Mouse (Mus musculus) testis, adult 2 months (tissue): ENCODE results near the gene Gdf7. TPM values are rescaled to one million over a fixed set of nuclear protein-coding genes. Genes with fewer than 3 reads are reported as not detected.

ENCODE experiments used
- H3K27ac ChIP-seq: fragments of 200-500 bp; 2 replicates; pipeline ENCODE4 v1.5.1; 2012; ENCODE audit warnings: low read depth, low read length; ENCODE audit not compliant: control insufficient read depth, insufficient read depth
- H3K27me3 ChIP-seq: fragments of 200-500 bp; 2 replicates; pipeline ENCODE4 v1.6.1; 2012; ENCODE audit warnings: mild to moderate bottlenecking, low read length, moderate library complexity; ENCODE audit not compliant: control insufficient read depth, insufficient read depth
- H3K36me3 ChIP-seq: fragments of 200-500 bp; 2 replicates; pipeline ENCODE4 v1.6.1; 2012; ENCODE audit warnings: mild to moderate bottlenecking, low read length; ENCODE audit not compliant: control insufficient read depth, insufficient read depth
- H3K4me1 ChIP-seq: fragments of 200-500 bp; 2 replicates; pipeline ENCODE4 v1.6.1; 2012; ENCODE audit warnings: low read length; ENCODE audit not compliant: control insufficient read depth, insufficient read depth
- H3K4me3 ChIP-seq: fragments of 200-500 bp; 2 replicates; pipeline ENCODE4 v1.5.1; 2012; ENCODE audit warnings: low read depth, mild to moderate bottlenecking, low read length, moderate library complexity, mixed read lengths; ENCODE audit not compliant: control insufficient read depth
- CTCF ChIP-seq: fragments of 200-500 bp; IDR thresholded peaks from 2 replicates; pipeline ENCODE4 v1.5.1; 2012; ENCODE audit warnings: low read depth, mild to moderate bottlenecking, inconsistent platforms, low read length, moderate library complexity; ENCODE audit not compliant: control insufficient read depth, insufficient read depth, insufficient replicate concordance
- POLR2A ChIP-seq: fragments of 200-500 bp; IDR thresholded peaks from 2 replicates; pipeline ENCODE4 v1.6.1; 2012; ENCODE audit warnings: low read depth, mild to moderate bottlenecking, inconsistent platforms, low read length, moderate library complexity; ENCODE audit not compliant: control insufficient read depth
- polyA plus RNA-seq: library from polyadenylated mRNA; depleted of rRNA; stranded (reverse); fragments of >200 nt; gene quantifications from 2 replicates; pipeline ENCODE4 v1.2.3, GENCODE M21; 2012

Gene Gdf7
- polyA plus RNA-seq, 1 experiment, result 0.06 TPM

GRCm38 (mm10) chr12:8296154-8296553, 5.6 kb downstream of the Gdf7 start:
- no peaks in the 10 kb centered on the region for H3K36me3 ChIP-seq
- no peak overlapping the region for H3K4me3 ChIP-seq
- no peak for TF ChIP-seq CTCF
- TF ChIP-seq POLR2A, result no peak
- H3K27ac ChIP-seq, result no peak overlapping the region
- H3K27me3 ChIP-seq, result peaks cover 5% of the 10 kb centered on the region
- H3K4me1 ChIP-seq, result peaks cover 11% of the 10 kb centered on the region

GRCm38 (mm10) chr12:8295307-8295913, 6.3 kb downstream of the Gdf7 start:
- no peak for TF ChIP-seq POLR2A
- no peak for TF ChIP-seq CTCF
- Histone ChIP-seq H3K27me3 (peaks cover 5% of the 10 kb centered on the region), H3K36me3 (no peaks in the 10 kb centered on the region), H3K4me3 (no peak overlapping the region), H3K27ac (no peak overlapping the region), H3K4me1 (peaks cover 11% of the 10 kb centered on the region)

GRCm38 (mm10) chr12:8291157-8291853, 10.4 kb downstream of the Gdf7 start:
- Histone ChIP-seq H3K36me3 (no peaks in the 10 kb centered on the region), H3K27me3 (no peaks in the 10 kb centered on the region), H3K4me1 (no peaks in the 10 kb centered on the region), H3K4me3 (no peak overlapping the region), H3K27ac (no peak overlapping the region)
- TF ChIP-seq CTCF (no peak), POLR2A (no peak)

- TF ChIP-seq CTCF (no peak), POLR2A (no peak)
- Histone ChIP-seq H3K27ac (no peak overlapping the region), H3K36me3 (no peaks in the 10 kb centered on the region), H3K27me3 (no peaks in the 10 kb centered on the region), H3K4me1 (no peaks in the 10 kb centered on the region), H3K4me3 (no peak overlapping the region)
Observed at GRCm38 (mm10) chr12:8289499-8289898, 12.3 kb downstream of the Gdf7 start.

GRCm38 (mm10) chr12:8289099-8289498, 12.7 kb downstream of the Gdf7 start:
- H3K27me3 ChIP-seq, result no peaks in the 10 kb centered on the region
- no peaks in the 10 kb centered on the region for H3K36me3 ChIP-seq
- H3K4me1 ChIP-seq, result no peaks in the 10 kb centered on the region
- no peak overlapping the region for H3K4me3 ChIP-seq
- H3K27ac ChIP-seq, result no peak overlapping the region
- no peak for TF ChIP-seq POLR2A
- no peak for TF ChIP-seq CTCF

- Histone ChIP-seq H3K4me1 (no peaks in the 10 kb centered on the region), H3K4me3 (no peak overlapping the region), H3K36me3 (no peaks in the 10 kb centered on the region), H3K27ac (no peak overlapping the region), H3K27me3 (no peaks in the 10 kb centered on the region)
- TF ChIP-seq CTCF (no peak), POLR2A (no peak)
Observed at GRCm38 (mm10) chr12:8287970-8288369, 13.8 kb downstream of the Gdf7 start.

- TF ChIP-seq CTCF (no peak), POLR2A (no peak)
- Histone ChIP-seq H3K4me1 (no peaks in the 10 kb centered on the region), H3K36me3 (no peaks in the 10 kb centered on the region; the same call in 1 of the 2 replicates), H3K27ac (no peak overlapping the region), H3K4me3 (no peak overlapping the region), H3K27me3 (no peaks in the 10 kb centered on the region)
Observed at GRCm38 (mm10) chr12:8281225-8282017, 20.3 kb downstream of the Gdf7 start.
